Mouse (Mus musculus) liver, embryonic 12.5 days (tissue): ENCODE measurements at regions not wholly inside any gene's neighbourhood (a gene's known extent, or its start where the extent isn't known, plus 50 kb on each side); places are given as distances from the start of the nearest gene placed in this dataset.
A peak's percentile ranks its signal among the peaks of the same experiment; 100 is the strongest.

Experiments
- ATAC-seq: fragments of 200-750 bp; cut with Nextera tagmentation; 2 replicates; pipeline ENCODE4 v1.8.0; 2017; ENCODE audit warnings: moderate number of reproducible peaks, mild to moderate bottlenecking, moderate library complexity
- H3K27ac ChIP-seq: fragments of 300-500 bp; sonication (generic); 2 replicates; pipeline ENCODE4 v1.5.1; 2016; ENCODE audit warnings: mild to moderate bottlenecking
- H3K27me3 ChIP-seq: fragments of 300-500 bp; sonication (generic); replicated peaks from 2 replicates; pipeline ENCODE4 v1.6.1; 2016; ENCODE audit warnings: mild to moderate bottlenecking, moderate library complexity
- H3K36me3 ChIP-seq: fragments of 300-500 bp; sonication (generic); 2 replicates; pipeline ENCODE4 v1.6.1; 2016; ENCODE audit warnings: mild to moderate bottlenecking, moderate library complexity
- H3K4me1 ChIP-seq: fragments of 300-500 bp; sonication (generic); 2 replicates; pipeline ENCODE4 v1.6.1; 2016
- H3K4me2 ChIP-seq: fragments of 300-500 bp; sonication (generic); 2 replicates; pipeline ENCODE4 v1.6.1; 2016; ENCODE audit warnings: mild to moderate bottlenecking, moderate library complexity
- H3K4me3 ChIP-seq: fragments of 300-500 bp; sonication (generic); 2 replicates; pipeline ENCODE4 v1.5.1; 2016; ENCODE audit warnings: mild to moderate bottlenecking, moderate library complexity
- H3K9ac ChIP-seq: fragments of 300-500 bp; sonication (generic); 2 replicates; pipeline ENCODE4 v1.6.1; 2016; ENCODE audit warnings: mild to moderate bottlenecking, moderate library complexity
- H3K9me3 ChIP-seq: fragments of 300-500 bp; sonication (generic); replicated peaks from 2 replicates; pipeline ENCODE4 v1.6.1; 2016; ENCODE audit warnings: mild to moderate bottlenecking, moderate library complexity
- WGBS: fragments of 180-500 bp; shearing (Covaris S2); methylation state at CpG from one replicate; pipeline ENCODE4 v1.1.7; 2016; ENCODE audit not compliant: insufficient replicate concordance; 5-methylcytosine and 5-hydroxymethylcytosine counted together

DNA sequence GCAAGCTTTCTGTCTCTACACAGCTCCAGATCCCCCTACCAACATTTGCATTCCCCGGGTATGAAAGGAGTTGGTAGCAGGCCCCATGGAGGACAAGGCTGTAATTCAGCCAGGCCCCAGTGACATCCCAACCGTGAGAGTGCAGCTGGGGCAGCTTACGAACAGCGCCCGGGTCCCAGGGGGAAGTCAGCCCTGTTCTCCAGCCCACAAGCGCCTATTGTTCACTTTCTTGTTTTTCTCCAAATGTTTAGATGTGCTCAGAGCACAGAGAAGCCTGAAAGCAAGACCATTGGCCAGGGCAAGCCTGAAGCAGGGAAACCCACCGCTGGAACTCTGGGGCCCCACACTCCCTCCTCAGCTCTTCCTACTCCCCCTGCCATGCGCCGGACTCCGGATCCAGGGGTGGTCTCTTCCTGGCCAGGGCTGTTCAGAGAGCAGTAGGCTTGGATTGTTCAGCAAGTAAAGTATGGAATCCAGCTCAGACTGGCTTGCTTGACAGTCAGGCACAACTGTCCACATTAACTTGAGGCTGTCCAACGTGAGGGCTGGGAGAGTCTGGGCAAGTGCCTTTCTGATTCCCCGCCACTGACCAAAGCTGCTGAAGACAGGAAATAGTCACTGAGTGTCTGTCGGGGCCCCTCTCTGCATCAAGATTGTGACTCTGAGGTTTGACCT is 142.4 kb downstream of the Zfp36l1 start:
- no peak overlapping the region for H3K4me2 ChIP-seq
- no peaks in the 10 kb centered on the region for H3K9me3 ChIP-seq
- 0 out of 2 replicates have a peak, but pooled peaks cover 19% of the 10 kb centered on the region for H3K27me3 ChIP-seq
- no peak overlapping the region for H3K9ac ChIP-seq
- no peak for ATAC-seq
- H3K27ac ChIP-seq, result peak overlapping the region; percentile 17; the same call in 1 of the 2 replicates
- WGBS, result 29% methylated on average over 13 of the region's 13 CpGs
- peaks cover 38% of the 10 kb centered on the region for H3K4me1 ChIP-seq
- H3K4me3 ChIP-seq, result no peak overlapping the region
- H3K36me3 ChIP-seq, result no peaks in the 10 kb centered on the region

DNA sequence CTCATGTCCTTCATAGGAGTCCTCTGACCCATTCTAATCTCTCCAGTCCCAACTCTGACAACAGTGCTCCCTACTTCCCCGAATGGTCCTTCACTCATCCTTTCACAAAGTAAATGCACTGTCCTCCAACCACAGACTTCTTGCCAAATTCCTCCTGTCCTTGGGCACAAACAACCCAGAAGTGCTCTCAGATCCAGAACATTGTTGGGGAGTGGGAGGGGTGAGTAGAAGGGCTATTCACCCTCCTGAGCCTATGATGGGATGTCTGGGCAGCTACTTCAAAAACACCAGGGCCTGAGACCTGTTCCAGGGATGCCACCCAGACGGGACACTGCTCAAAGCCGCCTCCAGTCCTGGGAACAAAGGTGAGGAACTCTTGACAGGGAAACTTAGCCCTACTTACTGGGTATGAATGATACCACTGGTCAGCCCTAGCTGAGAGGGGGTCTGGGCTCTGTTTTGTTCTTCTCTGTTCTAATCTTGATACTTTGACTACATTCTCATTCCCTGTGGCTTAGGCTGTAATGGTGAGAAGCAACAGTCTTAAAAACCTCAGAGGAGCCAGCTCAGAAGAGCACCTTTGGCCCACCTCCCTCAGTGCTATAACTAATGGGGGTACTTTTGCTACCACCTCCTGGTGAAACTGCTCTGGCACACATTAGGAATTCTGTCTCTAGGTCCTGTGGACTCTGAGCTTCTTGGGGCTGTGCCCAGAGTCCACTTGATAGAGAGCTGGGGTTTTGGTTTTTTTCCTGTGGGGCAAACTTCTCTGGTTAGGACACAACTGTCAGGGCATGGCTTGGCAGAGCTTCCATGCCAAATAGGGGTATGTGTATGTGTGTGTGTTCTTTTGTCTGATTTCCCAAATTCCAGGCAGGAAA is 143.2 kb downstream of the Zfp36l1 start:
- Histone ChIP-seq H3K36me3 (no peaks in the 10 kb centered on the region), H3K4me1 (peaks cover 42% of the 10 kb centered on the region), H3K9ac (no peak overlapping the region), H3K27me3 (0 out of 2 replicates have a peak, but pooled peaks cover 22% of the 10 kb centered on the region), H3K4me3 (no peak overlapping the region), H3K9me3 (no peaks in the 10 kb centered on the region), H3K4me2 (no peak overlapping the region), H3K27ac (no peak overlapping the region)
- no peak for ATAC-seq
- WGBS, result 73% methylated on average over 3 of the region's 3 CpGs

- H3K9me3 ChIP-seq, result no peaks in the 10 kb centered on the region
- H3K4me2 ChIP-seq, result no peak overlapping the region
- no peak for ATAC-seq
- no peaks in the 10 kb centered on the region for H3K36me3 ChIP-seq
- 61% methylated on average over 3 of the region's 3 CpGs for WGBS
- no peak overlapping the region for H3K9ac ChIP-seq
- H3K4me3 ChIP-seq, result no peak overlapping the region
- H3K4me1 ChIP-seq, result peaks cover 42% of the 10 kb centered on the region
- H3K27me3 ChIP-seq, result peaks cover 22% of the 10 kb centered on the region; the same call in 1 of the 2 replicates
- no peak overlapping the region for H3K27ac ChIP-seq
Measured at GRCm38 (mm10) chr12:79968676-79969075, 144.1 kb downstream of the Zfp36l1 start.

DNA sequence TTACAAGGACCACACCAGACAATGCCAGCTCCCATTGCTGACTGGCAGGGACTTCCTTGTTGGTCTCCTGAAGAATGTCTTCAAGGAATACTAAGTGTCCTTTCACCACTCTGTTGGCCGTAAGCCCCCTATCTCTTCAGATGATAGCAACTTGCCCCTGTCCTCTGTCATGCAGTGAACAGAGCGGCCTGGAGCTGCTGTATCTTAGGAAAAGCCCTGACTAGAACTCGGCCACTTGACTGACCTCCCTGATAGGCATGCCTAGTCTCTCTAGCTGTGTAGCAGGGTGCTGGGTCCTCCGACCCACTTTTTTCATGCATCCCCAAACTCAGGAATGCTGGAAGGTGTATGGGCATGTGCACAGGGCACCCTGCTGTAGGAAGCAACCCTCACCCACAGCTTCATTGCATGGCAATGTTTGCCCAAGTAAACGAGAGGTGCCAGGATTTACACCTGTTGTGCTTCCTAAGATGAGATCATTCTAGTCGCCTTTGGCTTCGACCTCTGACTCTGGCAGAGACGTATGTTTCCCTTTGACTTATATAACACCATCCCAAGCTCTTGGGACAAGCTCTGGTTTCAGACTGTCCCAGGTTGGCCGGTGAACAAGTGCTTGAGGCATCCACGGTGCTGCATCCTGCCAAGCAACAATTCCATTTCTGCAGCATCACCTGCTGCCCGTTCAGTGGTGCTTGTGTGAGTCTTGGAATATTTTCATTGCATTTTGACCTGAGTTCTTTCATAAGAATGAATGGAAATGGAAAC is 145.1 kb downstream of the Zfp36l1 start:
- WGBS, result 68% methylated on average over 11 of the region's 11 CpGs
- Histone ChIP-seq H3K27ac (no peak overlapping the region), H3K4me2 (no peak overlapping the region), H3K36me3 (no peaks in the 10 kb centered on the region), H3K9ac (no peak overlapping the region), H3K9me3 (no peaks in the 10 kb centered on the region), H3K4me3 (no peak overlapping the region), H3K4me1 (peaks cover 42% of the 10 kb centered on the region), H3K27me3 (peaks cover 25% of the 10 kb centered on the region; the same call in 1 of the 2 replicates)
- ATAC-seq, result no peak

DNA sequence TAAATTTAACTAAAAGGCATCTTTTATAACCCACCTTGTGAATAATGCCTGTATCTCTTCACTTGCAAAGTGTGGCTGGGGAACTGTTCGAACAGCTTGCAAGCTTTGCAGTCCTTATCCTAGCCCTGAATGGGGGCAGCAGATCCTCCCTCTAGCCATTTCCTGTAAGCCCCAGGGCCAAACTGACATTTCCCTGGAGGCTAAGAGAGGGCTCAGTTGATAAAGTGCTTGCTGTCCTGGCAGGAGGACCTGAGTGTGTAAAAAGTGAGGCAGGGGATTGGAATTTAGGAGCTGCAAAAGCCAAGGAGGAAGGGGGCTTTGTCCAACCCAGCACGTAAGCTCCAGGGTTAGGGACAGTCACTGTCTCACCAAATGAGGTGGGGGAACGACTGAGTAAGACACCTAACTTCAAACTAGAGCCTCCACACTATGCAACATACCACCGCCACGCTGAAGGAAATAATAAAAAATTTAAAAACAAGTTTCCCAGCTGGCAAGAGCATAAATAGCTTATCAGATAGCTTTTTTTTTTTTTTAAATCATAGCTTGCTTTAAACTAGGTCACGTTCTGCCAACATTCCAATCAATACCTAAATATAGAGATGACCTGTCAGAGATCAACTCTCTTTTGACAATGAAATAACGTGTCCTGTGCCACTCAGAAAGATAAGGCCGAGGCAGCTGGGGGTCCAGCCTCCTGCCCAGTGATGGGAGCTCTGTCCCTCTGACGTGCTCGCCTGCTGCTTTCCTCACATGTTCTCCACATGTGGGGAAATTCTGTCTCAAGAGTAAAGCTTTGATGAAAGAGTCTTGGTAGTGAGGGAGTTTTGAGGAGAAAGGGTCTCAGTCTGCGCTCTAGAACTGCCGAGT is 146.0 kb downstream of the Zfp36l1 start:
- no peak for ATAC-seq
- Histone ChIP-seq H3K4me3 (no peak overlapping the region), H3K27me3 (peaks cover 25% of the 10 kb centered on the region; the same call in 1 of the 2 replicates), H3K4me2 (no peak overlapping the region), H3K9ac (no peak overlapping the region), H3K4me1 (peaks cover 40% of the 10 kb centered on the region), H3K9me3 (no peaks in the 10 kb centered on the region), H3K36me3 (no peaks in the 10 kb centered on the region), H3K27ac (peak overlapping the region; percentile 29; the same call in 1 of the 2 replicates)
- 31% methylated on average over 12 of the region's 12 CpGs for WGBS

DNA sequence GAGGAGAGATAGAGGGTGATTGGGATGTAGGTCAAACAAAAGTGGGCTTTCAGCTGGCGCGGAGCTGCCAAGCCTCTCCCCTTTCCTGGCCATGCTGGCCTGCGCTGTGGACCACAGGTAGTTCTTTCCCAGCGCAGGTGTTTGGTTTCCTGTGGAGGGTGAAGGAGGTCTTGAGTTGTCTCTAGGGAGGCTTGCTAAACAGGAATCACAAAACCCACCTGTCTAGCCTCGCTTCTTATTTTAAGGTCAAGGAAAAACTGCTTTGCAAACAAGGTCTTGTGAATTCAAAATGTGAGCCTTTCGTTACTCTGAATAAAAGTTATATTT is 146.6 kb downstream of the Zfp36l1 start:
- H3K27ac ChIP-seq, result peak overlapping the region; percentile 59
- H3K27me3 ChIP-seq, result peaks cover 24% of the 10 kb centered on the region; the same call in 1 of the 2 replicates
- peaks cover 34% of the 10 kb centered on the region for H3K4me1 ChIP-seq
- H3K4me3 ChIP-seq, result peak overlapping the region; percentile 62; the same call in 1 of the 2 replicates
- H3K9ac ChIP-seq, result no peak overlapping the region
- no peaks in the 10 kb centered on the region for H3K9me3 ChIP-seq
- no peaks in the 10 kb centered on the region for H3K36me3 ChIP-seq
- H3K4me2 ChIP-seq, result peak overlapping the region; percentile 92
- no peak; the same call in 1 of the 2 replicates for ATAC-seq
- 29% methylated on average over 6 of the region's 6 CpGs for WGBS

GRCm38 (mm10) chr12:79965471-79966288 is 147.1 kb downstream of the Zfp36l1 start:
- Histone ChIP-seq H3K4me2 (peak overlapping the region; percentile 92), H3K27me3 (peaks cover 18% of the 10 kb centered on the region; the same call in 1 of the 2 replicates), H3K4me1 (peaks cover 28% of the 10 kb centered on the region), H3K9ac (peak overlapping the region; percentile 62), H3K4me3 (peak overlapping the region; percentile 62), H3K27ac (peak overlapping the region; percentile 59), H3K9me3 (no peaks in the 10 kb centered on the region), H3K36me3 (no peaks in the 10 kb centered on the region)
- peak; percentile 72; the same call in 1 of the 2 replicates for ATAC-seq
- 3% methylated on average over 46 of the region's 46 CpGs for WGBS

DNA sequence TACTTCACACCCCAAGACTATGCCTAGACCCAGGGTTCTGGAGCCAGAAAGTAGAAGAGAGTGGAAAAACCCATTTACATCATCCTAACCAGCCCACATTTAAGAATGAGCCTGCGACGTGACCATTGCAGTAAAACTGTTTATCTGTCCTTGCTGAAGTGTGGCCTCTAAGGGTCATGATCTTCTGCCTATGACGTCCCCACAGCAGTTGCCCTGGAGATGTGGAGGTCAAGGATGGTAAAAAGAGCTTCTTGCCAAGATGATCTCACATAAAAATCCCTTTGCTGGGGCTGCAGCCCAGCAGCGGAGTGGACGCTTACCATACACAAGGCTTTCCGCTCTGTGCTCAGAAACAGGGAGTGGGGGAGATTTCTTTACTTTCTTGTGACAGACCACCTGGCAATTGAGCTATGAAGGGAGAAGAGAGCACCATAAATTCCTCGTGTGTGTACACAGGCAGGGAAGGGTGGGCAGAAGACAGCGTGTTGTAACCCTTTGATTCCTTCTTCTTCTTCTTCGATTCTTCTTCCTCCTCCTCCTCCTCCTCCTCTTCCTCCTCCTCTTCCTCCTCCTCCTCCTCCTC is 149.3 kb downstream of the Zfp36l1 start:
- no peak for ATAC-seq
- no peak overlapping the region for H3K27ac ChIP-seq
- WGBS, result 69% methylated on average over 9 of the region's 9 CpGs

DNA sequence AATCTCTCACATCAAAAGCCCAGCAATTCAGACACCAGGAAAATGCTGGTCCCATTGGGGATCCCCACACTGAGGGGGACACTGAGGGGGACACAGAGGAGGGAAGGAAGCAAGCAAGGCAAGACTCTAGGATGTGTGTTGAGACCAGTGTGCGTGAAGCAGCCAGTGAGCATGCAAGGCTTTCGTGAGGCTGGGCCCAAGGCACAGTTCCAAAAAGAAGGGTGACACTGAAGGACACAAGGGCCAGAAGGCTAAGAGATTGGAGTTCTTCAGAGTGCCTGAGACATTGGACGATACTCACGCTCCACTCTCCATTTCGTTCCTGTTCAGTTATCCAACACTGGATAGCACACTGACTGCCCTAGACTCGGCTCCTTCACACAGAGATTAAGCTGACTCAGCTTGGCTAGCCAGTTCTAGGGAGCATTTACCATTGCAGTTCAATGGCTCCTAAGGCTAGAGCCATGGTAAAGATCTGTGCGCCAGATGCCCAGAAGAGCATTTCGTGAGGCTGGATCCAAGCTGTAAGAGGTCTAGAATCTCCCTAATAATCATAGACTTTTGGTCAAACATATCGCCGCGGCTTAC is 150.1 kb downstream of the Zfp36l1 start:
- peaks cover 14% of the 10 kb centered on the region; the same call in 1 of the 2 replicates for H3K27me3 ChIP-seq
- H3K27ac ChIP-seq, result no peak overlapping the region
- H3K4me1 ChIP-seq, result peaks cover 19% of the 10 kb centered on the region
- H3K9ac ChIP-seq, result no peak overlapping the region
- whole genome bisulfite sequencing, result 88% methylated on average over 11 of the region's 11 CpGs
- ATAC-seq, result no peak
- H3K4me3 ChIP-seq, result no peak overlapping the region
- no peaks in the 10 kb centered on the region for H3K9me3 ChIP-seq
- H3K4me2 ChIP-seq, result no peak overlapping the region
- H3K36me3 ChIP-seq, result no peaks in the 10 kb centered on the region

More for the DNA sequence above, 149.3 kb downstream of the Zfp36l1 start:
- Histone ChIP-seq H3K4me1 (peaks cover 19% of the 10 kb centered on the region), H3K27me3 (peaks cover 14% of the 10 kb centered on the region; the same call in 1 of the 2 replicates), H3K4me2 (no peak overlapping the region), H3K9ac (no peak overlapping the region), H3K36me3 (no peaks in the 10 kb centered on the region), H3K4me3 (no peak overlapping the region), H3K9me3 (no peaks in the 10 kb centered on the region)

DNA sequence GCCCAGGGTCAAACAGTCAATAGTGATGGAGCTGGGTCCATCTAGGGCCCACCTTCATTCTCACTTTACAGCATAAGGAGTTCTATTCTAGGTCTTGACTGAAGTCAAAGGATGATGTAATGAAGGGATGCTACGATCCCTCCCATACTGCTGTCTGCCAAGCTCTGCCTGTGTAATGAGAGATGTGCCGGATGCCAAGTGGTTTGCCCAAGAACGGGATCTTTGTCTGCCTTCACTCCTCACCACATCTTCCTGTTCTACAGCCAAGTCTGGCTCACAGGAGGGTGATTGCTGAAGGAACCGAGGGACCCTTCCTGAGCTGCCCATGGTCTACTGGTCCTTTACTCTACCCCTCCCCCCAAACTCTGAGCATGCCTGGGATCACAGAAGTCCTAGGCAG is 150.9 kb downstream of the Zfp36l1 start:
- Histone ChIP-seq H3K27me3 (peaks cover 14% of the 10 kb centered on the region; the same call in 1 of the 2 replicates), H3K9me3 (no peaks in the 10 kb centered on the region), H3K36me3 (no peaks in the 10 kb centered on the region), H3K4me1 (peaks cover 19% of the 10 kb centered on the region), H3K27ac (no peak overlapping the region), H3K9ac (no peak overlapping the region), H3K4me3 (no peak overlapping the region), H3K4me2 (no peak overlapping the region)
- WGBS, result 64% methylated on average over 4 of the region's 4 CpGs
- no peak for ATAC-seq
